Mouse (Mus musculus): ENCODE results near the gene Gm5108.

- no peak for TF ChIP-seq CTCF (IDR thresholded peaks at IDR 0.05; ENCODE audit: low read depth)
- no peak for TF ChIP-seq EP300 (IDR thresholded peaks at IDR 0.05; ENCODE audit: low read depth)
Measured at GRCm38 (mm10) chr5:67990426-67990825, 49.0 kb downstream of the Gm5108 start.
